Mouse (Mus musculus) CH12.LX (cell line): ENCODE measurements around the gene Zbtb20. TPM values are rescaled to one million over a fixed set of nuclear protein-coding genes. Genes with fewer than 3 reads are reported as not detected.

Experiments used
- DNase-seq: peaks from one replicate; pipeline ENCODE4 v3.0.0-alpha.2; 2013; ENCODE audit errors: extremely low read depth
- H3K27ac ChIP-seq: 2 replicates; pipeline ENCODE4 v1.5.1; 2012; ENCODE audit warnings: low read depth, mild to moderate bottlenecking, control low read depth, moderate library complexity; ENCODE audit not compliant: insufficient read depth
- H3K27me3 ChIP-seq: replicated peaks from 2 replicates; pipeline ENCODE3; 2012; ENCODE audit warnings: inconsistent platforms
- H3K36me3 ChIP-seq, 2 experiments: replicated peaks in 1 of 2; 2 replicates each; pipeline versions ENCODE3 to v1.6.1; 2012; ENCODE audit warnings: inconsistent platforms in 1 of 2, low read length in 1 of 2, mild to moderate bottlenecking in 1 of 2, mixed read lengths in 1 of 2, moderate library complexity in 1 of 2; ENCODE audit not compliant: control insufficient read depth in 1 of 2, insufficient read depth in 1 of 2
- H3K4me1 ChIP-seq, 2 experiments: 2 replicates each; pipeline ENCODE4 v1.6.1; 2012; ENCODE audit warnings: inconsistent platforms in 1 of 2, moderate library complexity in 1 of 2; ENCODE audit not compliant: insufficient read depth in 2 of 2, control insufficient read depth in 1 of 2
- H3K4me2 ChIP-seq: 2 replicates; pipeline ENCODE4 v1.6.1; 2012; ENCODE audit warnings: low read depth, mild to moderate bottlenecking, control low read depth; ENCODE audit not compliant: poor library complexity, insufficient read depth, severe bottlenecking
- H3K4me3 ChIP-seq, 3 experiments: fragments of 150-350 bp in 1 of 3; sonication (generic) in 1 of 3; replicated peaks in 1 of 3; 2 replicates each; pipeline versions ENCODE3 to v1.5.1; 2011 to 2012; ENCODE audit warnings: low read depth in 2 of 3, low read length in 2 of 3, mild to moderate bottlenecking in 2 of 3, moderate library complexity in 2 of 3, control low read depth in 1 of 3, improper control_type of control experiment in 1 of 3, inconsistent platforms in 1 of 3, mixed read lengths in 1 of 3; ENCODE audit not compliant: poor library complexity in 1 of 3
- H3K79me2 ChIP-seq: replicated peaks from 2 replicates; pipeline ENCODE4 v1.6.1; 2012; ENCODE audit warnings: mild to moderate bottlenecking, moderate library complexity; ENCODE audit not compliant: control insufficient read depth, poor library complexity, insufficient read depth, severe bottlenecking; ENCODE audit errors: extremely low read depth
- H3K9ac ChIP-seq: 2 replicates; pipeline ENCODE4 v1.6.1; 2012; ENCODE audit warnings: low read depth, mild to moderate bottlenecking, control low read depth, moderate library complexity; ENCODE audit not compliant: insufficient read depth
- H3K9me3 ChIP-seq: replicated peaks from 2 replicates; pipeline ENCODE3; 2012; ENCODE audit warnings: low read length, inconsistent platforms, mixed read lengths
- E2F4 ChIP-seq: IDR thresholded peaks from 2 replicates; pipeline ENCODE4 v1.6.1; 2011; ENCODE audit warnings: low read depth, low read length, improper control_type of control experiment; ENCODE audit not compliant: insufficient replicate concordance
- MAFK ChIP-seq: IDR thresholded peaks from 2 replicates; pipeline ENCODE4 v1.6.1; 2011; ENCODE audit warnings: low read length, improper control_type of control experiment; ENCODE audit not compliant: insufficient replicate concordance
- MEF2A ChIP-seq: IDR thresholded peaks from 2 replicates; pipeline ENCODE4 v1.6.1; 2014; ENCODE audit warnings: low read depth, mild to moderate bottlenecking, inconsistent platforms, low read length, improper control_type of control experiment, borderline replicate concordance
- POLR2A ChIP-seq: IDR thresholded peaks from 2 replicates; pipeline ENCODE4 v1.6.1; 2011; ENCODE audit warnings: low read depth, mild to moderate bottlenecking, improper control_type of control experiment, low read length
- RAD21 ChIP-seq: IDR thresholded peaks from 2 replicates; pipeline ENCODE4 v1.6.1; 2011; ENCODE audit warnings: low read depth, mild to moderate bottlenecking, low read length, improper control_type of control experiment, moderate library complexity
- RCOR1 ChIP-seq: conservative IDR thresholded peaks from 2 replicates; pipeline ENCODE4 v1.6.1; 2012; ENCODE audit warnings: low read depth, mild to moderate bottlenecking, inconsistent platforms, low read length, improper control_type of control experiment
- TBP ChIP-seq: conservative IDR thresholded peaks from 2 replicates; pipeline ENCODE4 v1.6.1; 2011; ENCODE audit warnings: low read depth, low read length, improper control_type of control experiment
- UBTF ChIP-seq: IDR thresholded peaks from 2 replicates; pipeline ENCODE4 v1.6.1; 2012; ENCODE audit warnings: low read depth, mild to moderate bottlenecking, inconsistent platforms, low read length, improper control_type of control experiment, moderate library complexity
- dilution Hi-C: fragments of 300-500 bp; cut with MboI; formaldehyde crosslinking; loops from 2 replicates; pipeline ENCODE4 v1.14.3; 2020; ENCODE audit warnings: low sequenced_read_pairs; ENCODE audit not compliant: extremely low pct_unique_long_range_greater_than_20kb, extremely low pct_ligation_motif_present
- in situ Hi-C: fragments of 300-500 bp; cut with MboI; formaldehyde crosslinking; loops from 3 replicates; pipeline ENCODE4 v1.14.3; 2019; ENCODE audit warnings: low sequenced_read_pairs, low pct_ligation_motif_present, low pct_unique_long_range_greater_than_20kb, mixed read lengths
- polyA plus RNA-seq: library from polyadenylated mRNA; unstranded; fragments of >175 nt; gene quantifications from 2 replicates; pipeline ENCODE4 v1.2.1, GENCODE M21; 2012; ENCODE audit warnings: low read depth; ENCODE audit not compliant: insufficient read length
- total RNA-seq, 2 experiments: library from RNA; depleted of rRNA; stranded (reverse); fragments of 300-350 nt in 1 of 2; fragments of >200 nt in 1 of 2; gene quantifications; 2 replicates each; pipeline ENCODE4 v1.2.3; 2012 to 2014

Zbtb20 gene
- total and polyA plus RNA-seq, 3 experiments: 24.9 to 58.0 (median 51.6) TPM

DNA sequence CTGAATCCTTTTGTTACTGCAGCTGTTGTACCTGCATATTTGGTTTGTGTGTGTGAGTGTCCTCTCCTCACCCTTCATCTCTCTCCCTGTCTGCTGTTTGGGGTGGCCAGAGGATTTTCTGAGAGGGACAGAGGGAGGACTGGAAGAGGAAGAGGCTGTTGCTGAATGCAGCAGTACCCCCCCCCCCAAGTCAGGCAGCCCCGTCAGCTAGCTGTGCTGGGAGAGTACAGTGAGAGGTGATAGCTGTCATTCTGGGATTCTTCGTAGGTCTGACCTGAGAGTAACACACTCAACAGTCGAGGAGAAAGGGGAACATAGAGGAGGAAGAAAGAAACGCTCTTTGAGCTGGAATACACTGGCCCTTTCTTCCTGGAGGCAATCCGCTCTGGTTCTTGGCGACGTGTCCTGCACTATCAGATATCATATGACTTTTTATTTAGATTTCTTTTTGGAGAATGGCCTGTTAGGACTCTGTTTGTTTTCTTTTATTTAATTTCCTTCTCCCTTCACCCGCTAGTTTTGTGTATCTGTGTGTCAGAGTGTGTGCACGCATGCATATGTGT lies 630.6 kb downstream of the Zbtb20 start:
- no peaks in the 10 kb centered on the region for H3K27me3 ChIP-seq
- peaks cover 0 to 10% of the 10 kb centered on the region in 2 experiments; a peak in 2 of 4 replicates for H3K4me1 ChIP-seq
- H3K27ac ChIP-seq: peak overlapping the region; percentile 98
- H3K79me2 ChIP-seq: peaks cover 69% of the 10 kb centered on the region
- H3K4me3 ChIP-seq: peak overlapping the region; percentile 64 to 75 (median 68)
- in situ Hi-C loops: loop anchor here (10.0 kb wide), 2 partner anchors 51 to 189 kb away; no protein-coding TSS in a partner anchor
- 0 out of 2 replicates have a peak, but pooled peaks have one; percentile 9 for TF ChIP-seq TBP
- no peak for TF ChIP-seq RAD21
- peak; percentile 55; the same call in 1 of the 2 replicates for TF ChIP-seq POLR2A
- no peak for TF ChIP-seq MEF2A
- TF ChIP-seq MAFK: no peak
- peak; percentile 68; the same call in 1 of the 2 replicates for TF ChIP-seq UBTF
- no peaks in the 10 kb centered on the region for H3K9me3 ChIP-seq
- peak overlapping the region; percentile 67 for H3K4me2 ChIP-seq
- peak; percentile 85 for DNase-seq
- dilution Hi-C loops: no loop called here
- peak overlapping the region; percentile 99 for H3K9ac ChIP-seq
- H3K36me3 ChIP-seq: no peaks in the 10 kb centered on the region

DNA sequence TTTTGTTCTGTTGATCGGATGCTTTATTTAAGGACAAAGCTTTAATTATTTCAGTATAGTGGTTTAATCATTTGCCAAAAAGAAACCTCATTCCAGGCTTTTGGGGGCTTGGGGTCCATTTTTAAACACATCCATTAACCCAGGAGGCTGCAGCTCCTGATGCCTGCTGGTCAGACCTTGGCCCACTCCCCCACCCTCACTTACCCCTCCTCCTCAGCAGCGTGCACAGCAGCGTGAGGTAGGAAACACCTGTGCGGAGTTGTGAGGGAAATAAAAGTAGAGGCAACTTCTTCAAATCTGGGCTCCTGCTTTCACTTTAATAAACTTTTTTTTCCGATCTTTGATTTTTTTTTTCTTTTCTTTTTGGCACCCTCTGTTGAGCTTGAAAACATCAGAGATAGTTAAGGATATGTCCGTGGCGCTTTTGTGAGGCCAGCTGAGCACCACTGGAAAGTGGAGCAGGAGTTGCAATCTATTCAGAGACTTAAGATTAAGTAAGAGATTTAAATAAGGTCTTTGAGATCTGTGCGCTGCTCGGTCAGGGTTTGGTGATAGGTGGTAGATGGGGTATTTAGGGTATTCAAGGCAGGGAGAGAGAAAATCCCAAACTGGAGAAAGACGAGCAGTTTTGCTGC lies 631.2 kb downstream of the Zbtb20 start:
- H3K36me3 ChIP-seq: no peaks in the 10 kb centered on the region
- peak overlapping the region; percentile 99 for H3K9ac ChIP-seq
- H3K27ac ChIP-seq: peak overlapping the region; percentile 98
- H3K4me1 ChIP-seq: peaks cover 0 to 14% of the 10 kb centered on the region in 2 experiments; a peak in 2 of 4 replicates
- peak; percentile 88 for DNase-seq
- dilution Hi-C loops (no loop called here), in situ Hi-C loops (loop anchor here (10.0 kb wide), 2 partner anchors 52 to 188 kb away; no protein-coding TSS in a partner anchor)
- no peaks in the 10 kb centered on the region for H3K9me3 ChIP-seq
- H3K4me3 ChIP-seq: peak overlapping the region; percentile 64 to 75 (median 68)
- H3K27me3 ChIP-seq: no peaks in the 10 kb centered on the region
- H3K79me2 ChIP-seq: peaks cover 69% of the 10 kb centered on the region
- TF ChIP-seq RCOR1 (no peak), UBTF (peak; percentile 68; the same call in 1 of the 2 replicates), POLR2A (peak; percentile 51; the same call in 1 of the 2 replicates), E2F4 (no peak)
- peak overlapping the region; percentile 67 for H3K4me2 ChIP-seq
